Mouse (Mus musculus) adrenal gland, adult 18-20 months (tissue): Measurements from ENCODE around the gene Nyap1. TPM values are rescaled to one million over a fixed set of nuclear protein-coding genes. Genes with fewer than 3 reads are reported as not detected.

Source experiments
- DNase-seq, 2 experiments: peaks; one replicate each; pipeline ENCODE4 v3.0.0; 2021 to 2022; ENCODE audit warnings: low spot score in 2 of 2
- total RNA-seq, 2 experiments: library from RNA; stranded (reverse); gene quantifications; 1 replicate in 1 of 2; 2 replicates in 1 of 2; pipeline ENCODE4 v1.2.3; 2021

Nyap1 gene
- total RNA-seq, 2 experiments from 2014 or later: 4.2 to 4.7 TPM

DNA sequence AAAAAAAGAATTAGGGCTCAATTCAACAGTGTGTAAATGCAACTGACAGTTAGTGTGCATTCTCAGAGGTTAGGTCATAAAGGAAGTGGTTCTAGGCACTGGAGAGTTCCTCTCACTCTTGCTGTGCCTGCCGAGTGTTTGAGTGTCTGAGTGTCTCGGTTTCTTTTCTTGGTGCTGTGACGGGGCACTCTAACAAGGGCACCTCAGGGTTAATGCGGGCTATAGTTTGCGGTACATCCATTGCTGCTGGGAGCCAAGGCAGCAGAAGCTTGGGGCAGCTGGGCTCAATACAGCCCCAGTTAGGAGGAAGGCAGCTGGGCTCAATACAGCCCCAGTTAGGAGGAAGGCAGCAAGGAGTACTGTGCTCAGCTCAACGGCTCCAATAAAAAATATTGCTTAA is 36.2 kb downstream of the Nyap1 start:
- DNase-seq: no peak

DNA sequence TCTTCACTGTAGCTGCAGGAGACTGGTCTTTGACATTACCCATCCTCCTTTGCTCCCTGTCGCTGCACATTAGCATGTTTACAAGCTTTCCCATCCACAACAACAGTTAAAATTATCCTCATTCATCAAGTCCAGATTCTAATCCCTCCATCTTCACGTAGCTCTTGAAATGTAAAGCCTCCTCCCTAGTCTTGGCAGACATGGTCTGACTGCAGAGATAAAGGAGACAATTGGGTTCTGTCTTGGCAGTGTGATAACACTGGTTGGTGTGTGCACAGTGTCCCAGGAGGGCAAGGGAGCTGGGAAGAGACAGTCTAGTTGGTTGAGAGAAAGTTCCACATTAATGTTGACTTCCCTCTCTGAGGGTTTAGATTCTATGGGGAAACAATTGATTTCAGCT is 41.6 kb downstream of the Nyap1 start:
- DNase-seq: no peak

DNA sequence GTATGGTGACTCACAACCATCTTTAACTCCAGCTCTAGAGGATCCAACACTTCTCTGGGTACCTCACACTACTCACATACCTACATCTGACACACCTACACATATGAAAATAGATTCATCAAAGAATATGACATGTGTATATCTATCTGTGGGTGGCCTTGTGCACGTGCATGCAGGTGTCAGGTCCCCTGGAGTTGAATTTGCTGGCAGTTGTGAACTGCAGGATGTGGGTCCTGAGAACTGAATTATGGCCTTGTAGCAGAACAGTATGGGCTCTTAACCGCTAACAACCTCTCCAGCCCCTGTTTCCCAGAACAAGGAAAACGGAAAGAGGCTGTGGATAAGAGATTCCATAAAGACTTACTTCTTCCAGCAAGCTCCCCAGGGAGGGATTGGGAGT is 42.3 kb downstream of the Nyap1 start:
- DNase-seq: no peak

DNA sequence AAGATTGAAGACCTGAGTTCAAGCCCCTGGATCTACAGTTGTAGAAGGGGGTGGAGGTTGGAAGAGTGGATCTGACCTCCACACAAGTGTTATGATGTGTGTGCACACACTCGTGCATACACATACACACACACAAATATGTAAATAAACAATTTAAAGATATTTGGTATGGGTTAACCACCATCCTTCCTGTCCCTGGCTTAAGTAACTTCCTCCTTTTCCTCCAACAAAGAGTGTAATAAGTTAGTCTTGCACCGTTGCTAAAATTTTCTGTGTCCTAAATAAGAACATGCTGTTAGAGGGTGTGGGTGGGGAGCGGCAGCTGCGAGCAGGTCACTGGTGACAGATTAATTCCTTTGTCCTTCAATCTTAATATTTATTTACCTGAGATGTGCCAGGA is 45.5 kb downstream of the Nyap1 start:
- DNase-seq: no peak

DNA sequence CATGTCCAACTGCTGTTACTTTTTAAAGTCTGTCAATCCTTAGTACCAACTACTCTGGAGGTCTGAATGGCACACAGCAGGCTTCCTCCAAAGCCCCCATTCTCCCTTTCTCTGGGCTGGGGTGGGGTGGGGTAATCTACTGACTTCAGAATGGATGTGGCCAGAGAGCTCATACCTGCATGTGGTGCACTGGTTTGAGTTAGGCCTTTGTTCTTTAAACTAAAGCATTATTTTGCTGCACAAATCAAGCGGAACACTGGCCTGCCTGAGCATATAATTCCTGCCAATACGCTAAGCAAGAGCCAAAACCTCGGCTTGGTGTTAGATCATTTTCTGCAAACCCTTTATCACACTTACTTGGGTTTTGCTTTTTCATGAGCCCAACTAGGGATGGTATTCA is 46.6 kb downstream of the Nyap1 start:
- DNase-seq: no peak

DNA sequence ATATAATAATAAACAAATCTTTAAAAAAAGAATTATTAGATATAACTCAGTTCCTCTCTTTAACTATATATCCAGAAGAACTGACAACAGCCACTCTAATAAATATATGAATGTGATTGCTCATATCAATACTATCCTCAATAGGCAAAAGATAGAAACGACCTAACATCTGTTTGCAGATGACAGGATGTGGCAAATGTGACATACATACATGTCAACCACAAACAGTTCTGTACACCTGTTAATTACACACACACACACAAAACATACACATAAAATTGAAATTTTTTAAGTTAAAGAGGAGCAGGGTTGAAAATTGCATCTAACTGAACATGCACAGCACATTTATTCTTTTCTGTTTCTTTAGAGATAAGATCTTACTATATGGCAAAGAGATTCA is 49.5 kb downstream of the Nyap1 start:
- DNase-seq: no peak

DNA sequence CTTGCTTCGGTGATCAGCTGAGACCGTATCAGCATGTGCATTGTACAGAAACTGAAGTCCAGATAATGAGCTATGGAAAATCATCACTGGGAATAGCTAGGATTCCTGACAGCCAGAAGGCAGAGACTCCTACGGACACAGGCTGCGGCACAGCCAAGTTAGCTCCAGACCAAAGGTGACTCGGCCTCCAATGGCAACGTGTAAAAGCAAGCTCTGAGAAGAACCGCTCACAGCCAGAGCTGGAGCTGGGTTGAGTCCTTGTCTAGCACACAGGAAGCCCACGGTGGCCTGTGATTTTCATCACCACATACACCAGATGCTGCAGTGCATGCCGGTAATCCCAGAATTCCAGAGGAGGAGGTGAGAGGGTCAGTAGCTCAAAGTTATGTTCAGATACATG is 50.9 kb downstream of the Nyap1 start:
- no peak for DNase-seq

DNA sequence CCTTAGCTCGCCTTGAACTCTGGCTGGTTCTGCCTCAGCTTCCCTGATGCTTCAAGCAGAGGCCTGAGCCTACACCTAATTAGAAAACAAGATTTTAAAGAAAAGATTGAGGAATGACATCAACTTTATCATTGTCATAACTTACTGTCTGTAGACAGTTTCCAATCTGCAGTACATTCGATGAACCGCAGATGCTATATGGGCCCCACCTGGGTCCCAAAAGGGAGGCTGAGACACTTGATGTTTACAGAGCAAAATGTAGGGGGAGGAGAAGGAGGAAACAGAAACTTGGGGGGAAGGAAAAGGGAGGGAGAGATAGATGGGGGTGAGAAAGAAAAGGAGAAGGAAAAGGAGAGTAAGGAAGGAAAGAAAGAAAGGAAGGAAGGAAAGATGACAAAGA is 51.4 kb downstream of the Nyap1 start:
- no peak for DNase-seq

DNA sequence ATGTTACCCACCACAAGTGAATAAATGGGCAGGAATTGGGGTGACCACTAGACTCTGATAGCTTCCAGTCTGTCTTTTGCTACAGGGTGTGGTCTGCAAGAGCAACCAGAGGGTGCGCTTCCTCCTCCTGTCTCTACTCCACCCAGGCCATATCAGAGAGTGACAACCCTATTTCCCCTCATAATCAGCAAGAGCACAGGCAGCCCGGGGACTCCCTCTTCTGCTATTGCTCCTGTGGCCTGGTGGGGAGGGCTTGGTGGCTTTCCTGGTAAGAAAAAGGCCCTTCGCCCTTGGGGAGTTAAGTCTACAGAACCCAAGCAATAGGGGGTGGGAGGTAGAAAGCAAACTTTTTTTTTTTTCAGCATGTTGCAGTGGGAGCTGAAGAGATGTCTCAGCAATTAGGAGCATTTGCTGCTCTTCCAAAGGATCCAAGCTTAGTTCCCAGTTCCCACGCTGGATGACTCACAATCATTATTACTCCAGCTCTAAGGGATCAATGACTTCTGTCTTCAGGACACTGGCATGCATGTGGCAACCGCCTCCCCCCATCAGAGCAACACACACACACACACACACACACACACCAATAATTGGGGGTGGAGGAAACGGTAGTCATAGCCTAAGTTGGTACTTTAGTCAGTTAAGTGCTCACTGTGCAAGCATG is 55.1 kb downstream of the Nyap1 start:
- DNase-seq: no peak

DNA sequence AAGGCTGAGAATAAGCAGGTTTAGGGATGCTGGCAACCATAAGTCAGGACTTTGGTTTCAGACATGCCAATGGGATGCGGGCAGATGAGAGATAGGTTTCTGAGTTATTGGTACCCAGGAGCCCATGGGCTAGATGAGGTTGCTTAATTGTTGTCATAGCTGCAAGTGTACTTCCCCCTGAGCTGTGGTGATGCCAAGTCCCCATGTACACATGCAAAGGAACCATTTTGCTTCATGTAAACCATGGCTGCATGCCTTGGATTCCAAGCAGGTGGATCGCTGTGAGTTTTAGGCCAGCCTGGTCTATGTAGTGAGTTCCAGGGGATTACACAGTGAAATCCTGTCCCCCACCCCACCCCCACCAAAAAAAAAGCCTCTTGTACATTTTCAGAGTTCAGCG is 55.8 kb downstream of the Nyap1 start:
- DNase-seq: no peak

DNA sequence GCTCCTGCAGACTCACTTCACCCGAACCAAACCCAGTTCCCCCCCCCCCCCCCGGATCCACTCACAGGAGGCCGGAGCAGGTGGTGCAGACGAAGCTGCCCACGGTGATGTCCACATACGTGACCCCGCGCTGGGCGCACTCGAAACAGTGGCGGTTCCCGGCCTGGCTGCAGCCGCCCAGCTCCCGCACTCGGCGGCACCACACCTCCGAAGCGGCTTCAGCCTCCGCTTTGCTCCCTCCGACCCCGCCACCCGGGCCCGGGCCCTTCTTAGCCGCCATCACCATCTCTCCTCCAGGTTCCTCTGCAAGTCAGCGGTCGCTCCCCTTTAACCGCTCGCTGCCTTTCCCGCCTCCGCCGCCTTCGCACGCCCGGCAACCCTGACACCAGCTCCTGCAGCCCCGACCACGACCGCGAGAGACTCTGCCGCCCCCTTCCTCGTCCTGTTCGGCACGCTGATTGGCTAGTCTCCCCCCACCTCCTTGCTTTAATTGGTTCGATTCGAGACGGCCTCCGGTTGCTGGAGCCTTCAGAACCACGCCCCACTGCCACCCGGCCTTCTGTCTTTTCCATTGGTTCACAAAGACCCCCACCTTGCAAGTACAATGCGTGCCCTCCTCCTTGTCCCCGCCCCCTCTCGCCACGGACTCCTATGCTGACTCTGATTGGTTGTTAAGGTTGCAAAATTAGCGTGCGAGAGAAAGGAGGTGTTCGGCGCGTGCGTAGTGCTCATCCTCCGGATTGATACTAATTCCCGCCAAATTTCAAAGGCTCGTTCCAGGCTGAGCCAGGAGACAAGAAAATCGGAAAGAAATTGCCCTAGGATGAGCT is 56.9 kb downstream of the Nyap1 start, which contains the start of gene Agfg2:
Agfg2 (minus strand) TSS at position 433 of the 830 bp plus-strand sequence.
- DNase-seq: peak; percentile 91 to 93

DNA sequence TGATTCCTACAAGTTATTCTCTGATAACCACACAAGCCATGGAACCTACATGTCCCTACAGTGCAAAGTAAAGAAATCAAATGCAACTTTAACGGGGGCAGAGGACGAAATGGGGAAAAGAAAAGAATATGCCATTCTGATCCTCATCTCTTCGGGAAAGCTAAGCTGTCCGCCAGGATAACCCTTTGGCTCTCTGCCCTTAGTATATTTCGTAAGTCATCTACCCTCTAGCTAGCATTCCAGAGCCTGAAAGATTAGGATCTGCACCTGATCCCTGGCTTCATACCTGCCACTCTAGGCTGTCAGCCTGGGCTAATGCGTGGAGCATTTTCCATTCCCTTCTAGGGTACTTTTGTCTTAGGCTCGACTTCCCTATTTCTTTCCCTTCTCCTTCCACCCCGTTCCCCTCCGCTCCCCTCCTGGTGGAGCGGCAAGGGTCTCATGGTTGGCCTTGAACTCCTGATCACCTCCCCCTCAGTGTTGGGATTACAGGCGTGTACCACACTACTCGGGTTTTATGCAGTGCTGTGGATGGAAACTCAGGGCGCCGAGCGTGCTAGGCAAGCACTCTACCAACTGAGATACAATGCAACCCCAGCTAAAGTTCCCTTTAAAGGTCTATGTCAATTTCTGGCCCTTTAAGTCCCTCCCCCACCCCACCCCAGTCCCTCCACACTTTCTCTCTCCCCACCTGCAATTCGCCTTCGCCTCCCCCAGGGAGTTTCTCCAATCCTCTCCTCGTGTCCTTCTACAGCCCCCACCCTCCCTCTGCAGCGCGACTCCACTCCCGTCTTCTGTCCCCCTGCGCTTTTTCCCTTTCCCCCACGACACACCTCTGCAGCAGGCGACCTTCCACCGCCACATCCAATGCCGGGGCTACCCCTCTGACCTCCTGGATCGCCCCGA is 57.8 kb downstream of the Nyap1 start:
- peak in 1 of 2 experiments; percentile 15 for DNase-seq

DNA sequence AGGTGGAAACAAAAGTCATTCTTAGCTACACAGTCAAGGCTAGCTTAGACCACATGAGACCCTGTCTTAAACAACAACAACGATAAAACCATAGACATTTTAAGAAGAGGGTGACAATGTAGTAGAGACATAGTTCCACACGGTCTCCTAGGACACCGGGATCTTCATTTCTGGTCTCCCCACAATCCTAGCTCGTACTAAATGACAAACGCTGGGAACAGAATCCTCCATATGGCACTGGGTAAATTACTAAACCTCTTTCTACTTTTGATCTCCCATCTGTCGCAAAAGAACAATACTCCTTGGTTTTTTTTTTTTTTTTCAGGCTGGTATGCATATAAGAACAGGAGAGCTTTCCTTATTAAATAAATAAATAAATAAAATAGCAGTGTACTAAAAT is 58.9 kb downstream of the Nyap1 start:
- no peak for DNase-seq

Other genes starting within 250 kb of the Nyap1 start
- gene Pop7, start 239.1 kb downstream of the Nyap1 start, total RNA-seq: 10 to 100 TPM; 23.5 to 24.7 TPM
- 10 to 100 TPM; 27.6 to 36.4 TPM for gene Gigyf1, start 223.1 kb downstream of the Nyap1 start, total RNA-seq
- gene Epo, start 208.4 kb downstream of the Nyap1 start, total RNA-seq: not detected
- 100 to 1,000 TPM; 517 to 525 TPM for gene Gnb2, start 208.1 kb downstream of the Nyap1 start, total RNA-seq
- 1 to 10 TPM; 2.5 to 4.9 TPM for gene Actl6b, start 188.1 kb downstream of the Nyap1 start, total RNA-seq
- 1 to 10 TPM; 1.8 to 2.7 TPM for gene Tfr2, start 171.8 kb downstream of the Nyap1 start, total RNA-seq
- 10 to 100 TPM; 41.3 to 43.6 TPM for gene Mospd3, start 140.5 kb downstream of the Nyap1 start, total RNA-seq
- gene Pcolce, start 127.8 kb downstream of the Nyap1 start, total RNA-seq: 100 to 1,000 TPM; 667 to 880 TPM
- 1 to 10 TPM in 1 of 2 experiments, under 1 TPM in 1; 0.93 to 1.3 TPM for gene Fbxo24, start 112.6 kb downstream of the Nyap1 start, total RNA-seq
- 10 to 100 TPM; 30.3 to 32.7 TPM for gene Lrch4, start 112.5 kb downstream of the Nyap1 start, total RNA-seq
- 10 to 100 TPM; 10.7 to 11.3 TPM for gene Gm20605, start 112.4 kb downstream of the Nyap1 start, total RNA-seq
- gene Sap25, start 100.3 kb downstream of the Nyap1 start, total RNA-seq: 1 to 10 TPM; 4.1 to 5.4 TPM
- 10 to 100 TPM in 1 of 2 experiments, 1 to 10 TPM in 1; 6.7 to 27.5 TPM for gene Irs3, start 95.9 kb downstream of the Nyap1 start, total RNA-seq
- 10 to 100 TPM; 25.3 to 28.8 TPM for gene Agfg2, start 56.9 kb downstream of the Nyap1 start, total RNA-seq
- gene Tsc22d4, start 4.1 kb upstream of the Nyap1 start, total RNA-seq: 10 to 100 TPM; 72.5 to 80.5 TPM
- 10 to 100 TPM; 23.7 to 24.6 TPM for gene Ppp1r35, start 37.2 kb upstream of the Nyap1 start, total RNA-seq
- gene Mepce, start 46.0 kb upstream of the Nyap1 start, total RNA-seq: 10 to 100 TPM; 39.9 to 44.6 TPM
- 1 to 10 TPM; 2.3 to 2.4 TPM for gene Zcwpw1, start 46.2 kb upstream of the Nyap1 start, total RNA-seq
- gene Pilra, start 94.7 kb upstream of the Nyap1 start, total RNA-seq: 1 to 10 TPM; 2.6 to 4.3 TPM
- gene Pilrb1, start 116.5 kb upstream of the Nyap1 start, total RNA-seq: 1 to 10 TPM; 1.8 to 2.9 TPM
- 1 to 10 TPM; 1.1 to 2.5 TPM for gene Pilrb2, start 130.2 kb upstream of the Nyap1 start, total RNA-seq
- gene Cyp3a13, start 180.0 kb upstream of the Nyap1 start, total RNA-seq: under 1 TPM in 1 of 2 experiments, not detected in 1; 0.10 TPM
- gene Gjc3, start 221.5 kb upstream of the Nyap1 start, total RNA-seq: under 1 TPM in 1 of 2 experiments, not detected in 1; 0.19 TPM
- gene Azgp1, start 239.9 kb upstream of the Nyap1 start, total RNA-seq: 1 to 10 TPM in 1 of 2 experiments, not detected in 1; 1.3 TPM